Mouse (Mus musculus) left cerebral cortex, adult 11 months (tissue): Measurements from ENCODE around the gene Fetub.
"Not testable (repeated sequence)": the region's sequence is repeated elsewhere in the genome, so short reads cannot be mapped to it uniquely, and the experiment has no call there.

Experiments used
- DNase-seq: peaks from one replicate; pipeline ENCODE4 v3.0.0; 2022; ENCODE audit warnings: low spot score

Fetub gene

DNA sequence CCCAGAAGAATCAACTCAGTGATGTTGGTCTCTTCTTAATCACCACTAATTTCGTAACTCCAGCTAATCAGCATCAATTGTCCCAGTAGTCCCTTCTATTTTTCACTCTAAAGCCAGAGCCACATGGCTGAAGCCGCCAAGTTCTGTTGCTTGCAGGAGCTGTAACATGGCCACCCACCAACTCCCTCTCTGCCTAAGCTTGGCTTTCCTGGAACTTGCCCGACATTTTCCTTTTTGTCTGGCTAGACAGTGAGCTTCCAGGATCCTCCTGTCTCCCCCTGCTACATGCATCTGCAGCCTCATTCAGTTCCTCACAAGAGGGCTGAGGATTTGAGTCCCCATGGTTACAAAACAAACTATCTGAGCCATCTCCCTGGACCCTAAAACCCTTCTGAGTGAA lies 6.1 kb upstream of the Fetub start:
- no peak for DNase-seq

DNA sequence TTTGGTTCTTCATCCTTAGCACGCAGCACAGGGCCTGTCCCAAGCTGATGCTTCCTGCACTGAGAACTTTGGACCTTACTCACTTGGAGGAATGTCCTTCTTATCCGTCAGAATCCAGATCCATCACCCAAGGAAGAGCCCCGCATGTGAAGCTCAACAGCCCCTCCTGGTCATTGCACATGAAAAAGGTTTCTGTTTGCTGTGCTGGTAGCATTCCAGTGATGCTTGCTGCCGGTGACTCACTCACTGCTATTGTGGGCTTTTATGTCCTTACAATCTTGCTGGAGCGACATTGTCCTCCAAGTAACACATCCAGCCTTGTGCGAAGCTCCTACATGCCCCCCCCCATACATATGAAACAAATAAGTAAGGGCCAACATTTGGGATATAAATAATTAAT lies 5.2 kb upstream of the Fetub start:
- DNase-seq = no peak

DNA sequence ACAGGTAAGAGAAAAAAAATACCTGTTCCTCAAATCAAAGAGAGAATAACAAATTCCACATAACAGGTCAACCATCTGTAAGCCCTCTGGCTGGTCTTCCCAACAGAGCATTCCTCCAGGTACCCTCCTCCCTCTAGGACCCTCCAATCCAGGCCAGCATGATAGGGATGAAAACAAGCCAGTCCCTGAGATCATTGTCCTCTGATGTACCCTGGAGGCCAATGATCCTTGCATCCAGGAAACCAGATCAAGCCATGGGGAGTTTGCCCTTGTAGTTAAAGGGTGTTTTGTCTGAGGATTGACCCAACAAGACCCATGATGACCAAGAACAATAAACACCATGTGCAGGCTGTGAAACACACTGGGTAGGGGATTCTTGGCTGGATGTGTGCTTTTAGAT lies 3.9 kb upstream of the Fetub start:
- no peak for DNase-seq

GRCm38 (mm10) chr16:22918664-22919312 lies 654 bp downstream of the Fetub start:
- no peak for DNase-seq

DNA sequence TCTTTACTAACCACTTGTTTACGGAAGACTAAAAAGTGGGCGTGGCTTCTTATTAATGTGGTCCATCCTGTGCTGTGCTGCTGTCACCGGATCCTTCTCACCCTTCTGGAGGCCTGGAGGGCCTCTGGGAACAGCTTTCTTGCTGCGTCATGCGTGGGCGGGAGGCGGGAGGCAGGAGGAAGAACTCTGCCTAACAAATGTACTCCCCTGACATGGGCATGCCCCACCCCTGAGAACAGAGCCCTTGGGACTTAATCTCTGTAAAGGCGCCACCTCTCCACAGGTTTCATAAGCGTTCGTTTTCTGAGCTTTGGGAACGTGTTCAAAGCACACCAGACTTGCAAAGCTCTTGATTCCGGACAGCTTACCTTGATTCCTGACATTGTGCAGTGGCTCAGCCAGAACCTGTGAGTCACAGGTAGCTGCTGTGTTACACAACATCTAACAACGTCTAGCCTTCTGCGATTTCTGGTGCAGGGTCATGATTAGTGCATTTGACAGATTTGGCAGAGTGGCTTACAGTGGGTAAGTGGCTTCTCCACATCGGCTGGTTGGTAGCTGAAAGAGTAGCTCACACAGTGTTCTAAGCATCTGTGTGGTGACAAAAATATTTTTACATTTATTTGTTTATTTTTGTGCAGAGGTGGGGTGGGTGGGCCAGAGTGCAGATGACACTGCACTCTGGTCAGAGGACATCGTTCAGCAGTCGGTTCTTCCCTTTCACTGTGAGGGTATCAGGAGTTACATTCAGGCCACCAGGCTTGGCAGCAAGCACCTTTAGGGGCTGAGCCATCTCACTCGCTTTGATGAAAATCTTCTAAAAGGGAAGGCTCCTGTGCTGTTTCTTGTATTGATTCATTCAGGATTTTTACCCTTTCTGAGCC lies 2.1 kb downstream of the Fetub start:
- DNase-seq = no peak

DNA sequence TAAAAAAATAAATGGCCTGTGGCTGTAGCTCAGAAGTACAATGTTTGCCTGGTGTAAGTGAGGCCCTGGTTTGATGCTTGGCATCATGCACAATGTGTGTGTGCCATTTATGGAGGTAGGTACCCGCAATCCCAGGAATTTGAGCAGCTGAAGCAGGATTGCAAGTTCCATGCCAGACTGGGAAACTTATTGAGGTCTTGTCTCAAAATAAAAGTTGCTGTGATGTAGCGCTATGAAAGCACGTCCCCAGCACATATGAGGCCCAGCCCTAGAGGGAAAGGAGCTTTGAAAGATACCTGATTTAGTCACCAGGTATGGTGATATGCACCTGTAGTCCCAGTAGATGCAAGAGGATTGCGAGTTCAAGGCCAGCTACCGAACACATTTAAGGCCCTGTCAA lies 3.6 kb downstream of the Fetub start:
- no peak for DNase-seq

DNA sequence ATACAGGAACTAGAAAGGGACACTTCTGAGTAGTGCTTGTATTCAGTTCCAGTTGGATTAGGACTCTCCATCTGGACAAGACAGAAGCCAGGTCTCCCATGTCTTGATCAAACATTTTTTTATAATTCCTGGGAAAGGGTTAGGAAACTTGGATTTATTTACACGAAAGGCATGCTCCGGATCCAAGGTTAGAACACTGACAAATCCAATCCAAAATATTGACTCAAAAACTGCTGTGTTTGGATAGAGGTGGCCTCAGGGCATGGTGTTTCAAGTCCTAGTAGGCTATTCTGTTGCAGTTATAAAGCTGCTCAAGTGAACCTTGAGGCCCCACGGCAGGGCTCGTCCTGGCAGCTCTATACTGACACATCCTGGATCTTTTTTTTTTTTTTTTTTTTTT lies 4.3 kb downstream of the Fetub start:
- DNase-seq = no peak

DNA sequence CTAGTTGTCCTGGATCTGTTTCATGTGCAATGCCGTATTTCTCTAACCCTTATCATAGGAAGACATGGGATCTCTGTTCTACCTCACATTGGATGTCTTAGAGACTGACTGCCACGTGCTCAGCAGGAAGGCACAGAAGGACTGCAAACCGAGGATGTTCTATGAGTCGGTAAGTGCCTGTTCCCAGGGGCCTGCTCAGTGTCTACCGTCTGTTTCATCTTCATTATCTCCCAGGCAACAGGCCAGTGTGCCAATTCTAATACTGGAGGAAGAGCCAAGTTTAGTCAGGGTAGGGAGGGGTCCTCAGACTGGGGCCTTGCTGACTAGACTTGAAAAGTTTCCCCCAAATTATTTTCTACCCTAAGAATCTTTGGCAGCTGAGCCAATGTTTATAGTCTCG lies 11.4 kb downstream of the Fetub start:
- DNase-seq = no peak

GRCm38 (mm10) chr16:22931431-22932200 lies 13.5 kb downstream of the Fetub start:
- DNase-seq = no peak

- no peak for DNase-seq
These were observed 19.5 kb downstream of the Fetub start for GRCm38 (mm10) chr16:22937631-22938030.

DNA sequence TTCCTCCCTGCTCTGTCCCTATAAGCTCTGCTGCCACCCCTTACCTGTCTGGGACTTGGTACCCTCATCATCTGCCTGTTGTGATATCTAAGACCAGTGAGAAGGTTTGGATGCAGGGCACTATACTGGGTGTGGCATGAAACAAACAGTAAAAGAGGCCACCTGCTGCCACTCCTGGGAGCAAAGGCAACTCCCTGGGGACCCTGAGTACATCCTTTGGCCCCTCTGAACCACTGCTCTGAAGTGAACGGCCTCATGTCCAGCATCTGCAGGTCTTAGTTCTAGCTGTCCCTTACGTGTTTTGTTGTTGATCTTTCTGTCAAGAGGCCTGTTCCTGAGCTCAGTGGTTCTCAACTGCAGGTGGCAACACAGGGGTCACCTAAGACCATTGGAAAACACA lies 20.4 kb downstream of the Fetub start:
- no peak for DNase-seq

- no peak for DNase-seq
These were observed 21.1 kb downstream of the Fetub start for GRCm38 (mm10) chr16:22939120-22939695.

DNA sequence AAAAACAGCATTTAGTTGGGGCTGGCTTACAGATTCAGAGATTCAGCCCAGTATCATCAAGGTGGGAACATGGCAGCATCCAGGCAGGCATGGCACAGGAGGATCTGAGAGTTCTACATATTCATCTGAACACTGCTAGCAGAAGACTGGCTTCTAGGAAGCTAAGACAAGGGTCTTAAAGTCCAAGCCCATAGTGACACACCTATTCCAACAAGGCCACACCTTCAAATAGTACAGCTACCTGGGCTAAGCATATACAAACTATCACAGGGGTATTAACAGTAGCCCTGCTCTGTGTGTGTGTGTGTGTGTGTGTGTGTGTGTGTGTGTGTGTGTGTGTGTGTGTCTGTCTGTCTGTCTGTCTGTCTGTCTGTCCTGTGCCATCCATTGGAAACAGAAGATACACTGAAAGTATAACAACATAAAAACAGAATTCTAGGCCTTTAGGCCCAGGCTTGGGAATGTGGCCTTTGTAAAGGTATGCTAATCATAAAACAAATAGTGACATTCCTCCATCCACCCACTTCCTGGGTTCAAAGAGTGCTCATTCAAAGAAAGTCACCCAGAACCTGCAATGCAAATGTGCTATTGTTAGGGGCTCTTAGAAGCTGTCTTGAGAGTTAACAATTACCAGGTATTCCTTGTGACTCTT lies 23.8 kb downstream of the Fetub start:
- not testable (repeated sequence) for DNase-seq

DNA sequence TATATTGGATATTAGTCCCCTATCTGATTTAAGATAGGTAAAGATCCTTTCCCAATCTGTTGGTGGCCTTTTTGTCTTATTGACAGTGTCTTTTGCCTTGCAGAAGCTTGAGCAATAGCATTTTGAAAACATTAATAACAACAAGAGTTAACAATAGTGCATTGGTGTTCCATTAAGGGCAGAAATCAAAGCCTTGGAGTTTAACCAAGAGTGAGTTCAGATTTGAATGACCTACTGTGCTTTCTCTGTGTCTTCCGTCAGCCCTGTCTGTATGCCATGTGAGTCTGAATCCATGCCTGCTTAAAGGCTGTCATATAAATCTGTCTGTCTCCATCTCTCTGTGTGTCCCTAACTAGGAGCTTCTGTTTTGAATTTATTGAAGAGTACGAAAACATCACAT lies 29.2 kb downstream of the Fetub start:
- DNase-seq = no peak

GRCm38 (mm10) chr16:22950840-22951395 lies 32.8 kb downstream of the Fetub start, which contains the start of gene Hrg:
Gene Hrg, plus strand, starts transcription at chr16:22951072.
- DNase-seq = no peak

DNA sequence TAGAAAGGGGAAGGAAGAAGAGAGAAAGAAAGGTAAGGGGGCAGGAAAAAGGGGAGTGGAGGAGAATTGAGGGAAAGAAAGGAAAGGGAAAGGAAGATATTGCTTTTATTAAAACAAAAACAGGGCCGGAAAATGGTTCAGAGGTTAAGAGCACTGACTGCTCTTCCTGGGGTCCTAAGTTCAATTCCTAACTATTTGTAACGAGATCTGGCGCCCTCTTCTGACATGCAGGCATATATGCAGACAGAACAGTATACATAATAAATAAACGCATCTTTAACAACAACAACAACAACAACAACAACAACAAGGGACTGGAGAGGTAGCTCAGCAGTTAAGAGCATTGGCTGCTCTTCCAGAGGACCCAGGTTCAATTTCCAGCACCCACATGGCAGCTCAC lies 34.9 kb downstream of the Fetub start:
- DNase-seq = no peak

GRCm38 (mm10) chr16:22955397-22956084 lies 37.4 kb downstream of the Fetub start:
- no peak for DNase-seq

DNA sequence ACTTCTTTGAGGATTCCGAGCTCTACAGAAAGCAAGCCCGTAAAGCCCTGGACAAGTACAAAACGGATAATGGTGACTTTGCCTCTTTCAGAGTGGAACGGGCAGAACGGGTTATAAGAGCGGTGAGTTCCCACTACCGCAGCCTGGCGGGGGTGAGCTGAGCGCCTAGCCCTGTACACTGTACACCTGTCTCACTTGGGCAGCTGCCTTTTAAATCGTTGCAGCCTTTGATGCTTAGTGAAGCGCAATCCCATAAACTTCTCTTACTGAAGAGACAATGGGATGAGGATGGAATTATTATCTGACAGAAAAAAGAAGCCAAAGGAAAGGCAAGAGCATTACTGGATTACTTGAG lies 37.9 kb downstream of the Fetub start:
- DNase-seq = no peak

- DNase-seq = no peak
These were observed 42.9 kb downstream of the Fetub start for GRCm38 (mm10) chr16:22961073-22961472.

DNA sequence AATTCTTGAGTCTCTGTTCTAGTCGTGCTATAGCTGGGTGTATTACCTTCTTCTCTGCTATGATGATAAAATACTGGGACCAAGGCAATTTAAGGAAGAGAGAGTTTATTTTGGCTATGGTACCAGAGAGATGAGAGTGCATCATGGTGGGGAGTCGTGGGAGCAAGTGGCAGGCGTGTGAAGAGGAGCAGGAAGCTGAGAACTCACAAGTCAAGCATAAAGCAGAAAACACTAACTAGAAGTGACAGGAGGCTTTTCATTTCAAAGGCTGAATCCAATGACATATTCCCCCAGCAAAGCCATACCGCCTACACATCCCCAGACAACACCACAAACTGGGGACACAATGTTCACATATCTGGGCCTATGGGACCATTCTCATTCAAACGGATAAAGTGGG lies 44.1 kb downstream of the Fetub start:
- DNase-seq = no peak

GRCm38 (mm10) chr16:22963293-22963692 lies 45.2 kb downstream of the Fetub start:
- no peak for DNase-seq
